Mouse (Mus musculus) gastrocnemius, postnatal 4 days (tissue): ENCODE data around the gene Dlg2. TPM values are rescaled to one million over a fixed set of nuclear protein-coding genes. Genes with fewer than 3 reads are reported as not detected.
A peak's percentile ranks its signal among the peaks of the same experiment; 100 is the strongest.

Experiments
- DNase-seq, 2 experiments: peaks; one replicate each; pipeline ENCODE4 v3.0.0; 2021 to 2022; ENCODE audit warnings: low spot score in 2 of 2, mixed read lengths in 2 of 2
- long read RNA-seq, 2 experiments: library from polyadenylated mRNA; stranded (forward); transcript quantifications; one replicate each; pipeline ENCODE4 v2.0.0; 2021
- total RNA-seq, 2 experiments: library from RNA; stranded (reverse); gene quantifications; 2 replicates each; pipeline ENCODE4 v1.2.3; 2021

Gene Dlg2
- total RNA-seq, result 1 to 10 TPM; 4.1 to 4.5 TPM
- long read RNA-seq, experiment 1, partial matches to known transcripts, result 0 of 2 reads
- long read RNA-seq, experiment 1, other reads (novel, unspliced or antisense), result 2 of 2 reads
- long read RNA-seq, experiment 2, partial matches to known transcripts, result 1 of 2 reads
- long read RNA-seq, experiment 2, other reads (novel, unspliced or antisense), result 1 of 2 reads

- DNase-seq, result no peak
Measured at GRCm38 (mm10) chr7:90476313-90477245, at the start of gene Dlg2. Gene Dlg2, plus strand, starts transcription at chr7:90476672.

- DNase-seq, result no peak
Measured at GRCm38 (mm10) chr7:90427006-90427405, 49.5 kb upstream of the Dlg2 start.

DNA sequence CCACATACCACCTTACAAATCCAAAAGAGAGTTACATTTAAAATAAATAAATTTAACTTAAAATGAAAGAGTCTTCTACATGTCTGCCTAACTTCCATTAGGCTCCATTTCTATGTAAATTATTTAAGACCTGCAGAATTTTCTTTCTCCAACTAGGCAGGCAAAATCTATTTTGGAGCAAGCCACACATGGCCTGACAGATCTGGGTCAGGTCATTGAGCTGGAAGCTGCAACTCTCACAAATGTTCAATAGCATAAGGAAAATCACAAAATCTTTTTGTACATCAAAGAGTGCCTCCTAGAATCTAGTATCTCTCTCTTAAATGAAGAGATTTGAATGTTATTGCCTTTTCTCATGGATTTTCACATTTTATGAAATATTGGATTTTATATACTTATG, 44.3 kb upstream of the Dlg2 start:
- no peak for DNase-seq

GRCm38 (mm10) chr7:90440044-90440443, 36.4 kb upstream of the Dlg2 start:
- no peak for DNase-seq

DNA sequence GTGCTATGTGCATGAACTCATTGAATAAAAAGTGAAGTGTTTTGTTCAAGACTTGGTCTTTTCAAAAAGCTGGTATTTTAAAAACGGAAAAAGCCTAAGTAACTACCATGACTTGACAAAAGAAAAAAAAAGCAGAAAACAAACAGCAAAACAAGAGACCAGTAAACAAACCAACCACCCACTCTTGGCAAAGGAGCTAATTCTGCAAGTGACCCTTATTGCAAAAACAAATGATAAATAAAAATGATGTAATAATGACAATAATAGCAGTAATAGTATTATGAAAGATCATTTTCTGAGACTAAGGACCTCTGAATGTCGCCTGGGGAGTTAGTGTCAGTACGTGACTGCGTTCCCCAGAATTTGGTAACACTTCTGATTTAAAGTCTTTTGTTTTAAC, 34.4 kb upstream of the Dlg2 start:
- no peak for DNase-seq

DNA sequence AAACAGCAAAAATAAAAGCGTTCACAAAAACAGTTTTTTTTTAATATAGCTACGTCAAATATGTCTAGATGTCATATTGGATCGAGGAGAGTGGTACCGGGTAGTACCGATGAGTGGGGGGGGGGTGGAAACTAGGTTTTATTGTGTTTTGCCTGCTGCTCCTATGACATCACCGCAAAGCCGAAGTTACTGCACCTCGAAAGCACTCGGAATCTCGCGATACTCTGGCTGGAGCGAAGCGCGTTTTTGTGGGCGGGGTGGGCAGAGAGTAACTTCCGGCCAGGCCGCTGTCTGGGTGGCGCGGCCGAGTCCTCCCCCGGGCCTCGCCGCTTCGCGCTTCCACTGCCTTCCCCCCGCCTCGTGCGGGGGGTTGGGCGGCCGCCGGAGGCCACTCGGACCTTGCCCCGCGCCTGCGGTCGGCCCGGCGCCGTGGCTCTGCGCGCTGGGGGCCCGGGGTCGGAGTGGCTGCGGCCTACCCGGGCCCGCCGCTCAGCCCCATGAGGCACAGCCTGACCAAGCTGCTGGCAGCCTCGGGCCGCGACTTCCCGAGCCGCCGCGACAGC, 33.9 kb upstream of the Dlg2 start, which contains the start of gene Crebzf:
Gene Crebzf (plus strand): TSS at position 212 of the 563 bp plus-strand sequence.
- peak; percentile 88 to 96 for DNase-seq

GRCm38 (mm10) chr7:90443101-90444091, 33.1 kb upstream of the Dlg2 start:
- peak; percentile 51 to 81 for DNase-seq

DNA sequence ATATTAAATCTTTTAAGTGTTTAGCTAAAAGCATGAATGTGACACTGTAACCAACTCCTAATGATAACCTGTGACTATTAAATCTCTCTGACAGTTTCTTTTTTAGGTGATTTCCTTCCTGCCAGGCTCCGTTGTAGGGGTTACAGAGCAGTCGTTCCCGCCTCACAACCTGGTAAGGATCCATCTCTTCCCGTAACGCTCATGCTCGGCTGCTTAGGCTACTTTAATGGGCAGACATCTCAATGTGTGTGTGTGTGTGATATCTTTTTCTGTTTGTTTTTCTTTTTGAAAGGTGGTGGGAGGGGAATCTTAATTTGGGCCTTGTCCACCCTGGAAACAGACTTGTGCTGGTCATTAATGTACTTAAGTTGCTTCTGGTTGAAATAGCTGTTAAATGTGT, 32.3 kb upstream of the Dlg2 start:
- no peak for DNase-seq

- no peak for DNase-seq
Measured at GRCm38 (mm10) chr7:90456149-90456844, 20.2 kb upstream of the Dlg2 start.

DNA sequence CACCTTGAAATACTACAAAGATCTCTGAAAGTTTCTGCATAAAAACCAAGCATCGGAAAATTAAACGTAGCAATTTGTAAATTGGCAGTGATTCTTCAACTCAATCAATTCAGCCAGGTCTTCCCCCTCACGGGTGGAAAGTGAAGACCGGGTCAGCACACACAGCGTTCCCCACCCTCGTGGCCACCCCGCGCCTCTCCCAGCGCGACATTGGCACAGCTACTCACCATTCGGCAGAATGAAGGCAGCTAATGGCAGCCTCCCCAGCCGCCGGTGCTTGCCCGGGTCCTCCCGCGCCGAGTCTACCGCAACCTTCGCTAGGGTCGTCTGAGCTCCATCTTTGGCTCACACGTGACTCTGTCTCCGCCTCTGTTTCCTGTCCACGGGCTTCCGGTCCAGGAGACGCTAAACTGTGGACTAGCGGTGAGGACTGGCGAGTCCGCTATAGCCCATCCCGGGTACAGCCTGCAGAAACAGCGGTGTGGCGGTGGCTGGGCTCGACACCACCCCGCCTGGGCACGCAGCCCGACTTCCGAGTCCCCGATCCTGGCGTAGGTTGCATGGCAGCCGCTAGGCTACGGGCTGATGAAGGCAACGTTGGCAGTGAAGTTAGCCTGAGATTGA, 19.5 kb upstream of the Dlg2 start, which contains the start of gene Tmem126a:
Gene Tmem126a (minus strand): TSS at position 385 of the 624 bp plus-strand sequence.
- DNase-seq, result peak; percentile 70 to 86

DNA sequence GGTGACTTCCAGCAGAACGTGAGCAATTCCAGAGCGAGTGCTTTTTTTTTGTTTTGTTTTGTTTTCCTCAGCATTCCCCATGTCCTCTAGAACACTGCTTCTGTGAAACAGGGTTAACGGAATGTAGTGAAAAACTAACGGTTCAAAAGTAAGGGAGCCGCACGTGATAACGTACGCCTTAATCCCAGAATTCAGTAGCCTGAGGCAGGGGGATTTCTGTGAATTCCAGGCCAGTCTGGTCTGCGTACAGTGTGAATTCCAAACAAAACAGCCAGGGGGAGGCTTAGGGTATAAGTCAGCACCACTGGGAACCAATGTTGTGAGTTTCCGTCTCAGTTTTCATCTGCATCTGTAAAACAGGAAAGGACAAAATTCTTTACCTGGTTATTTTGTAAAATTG, 19.0 kb upstream of the Dlg2 start:
- DNase-seq, result peak in 1 of 2 experiments; percentile 16

- no peak for DNase-seq
Measured at GRCm38 (mm10) chr7:90460330-90460729, 16.1 kb upstream of the Dlg2 start.

- DNase-seq, result peak in 1 of 2 experiments; percentile 24
Measured at GRCm38 (mm10) chr7:90460930-90461329, 15.5 kb upstream of the Dlg2 start.

- no peak for DNase-seq
Measured at GRCm38 (mm10) chr7:90461441-90461840, 15.0 kb upstream of the Dlg2 start.

DNA sequence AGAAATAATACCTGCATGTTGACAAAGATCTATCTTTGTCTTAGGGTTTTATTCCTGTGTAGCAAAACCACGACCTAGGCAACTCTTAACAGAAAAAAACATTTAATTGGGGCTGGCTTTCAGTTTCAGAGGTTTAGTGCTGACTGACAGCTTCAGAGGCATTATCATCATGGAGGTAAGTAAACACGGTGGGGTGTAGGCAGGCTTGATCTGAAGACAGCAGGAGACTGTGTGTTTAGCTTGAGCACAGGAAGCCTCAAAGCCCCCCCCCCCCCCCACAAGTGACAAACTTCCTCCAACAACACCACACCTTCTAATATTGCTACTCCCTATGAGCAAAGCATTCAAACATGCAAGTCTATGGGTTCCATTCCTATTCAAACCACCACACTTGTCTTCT, 3.0 kb upstream of the Dlg2 start:
- DNase-seq, result no peak

DNA sequence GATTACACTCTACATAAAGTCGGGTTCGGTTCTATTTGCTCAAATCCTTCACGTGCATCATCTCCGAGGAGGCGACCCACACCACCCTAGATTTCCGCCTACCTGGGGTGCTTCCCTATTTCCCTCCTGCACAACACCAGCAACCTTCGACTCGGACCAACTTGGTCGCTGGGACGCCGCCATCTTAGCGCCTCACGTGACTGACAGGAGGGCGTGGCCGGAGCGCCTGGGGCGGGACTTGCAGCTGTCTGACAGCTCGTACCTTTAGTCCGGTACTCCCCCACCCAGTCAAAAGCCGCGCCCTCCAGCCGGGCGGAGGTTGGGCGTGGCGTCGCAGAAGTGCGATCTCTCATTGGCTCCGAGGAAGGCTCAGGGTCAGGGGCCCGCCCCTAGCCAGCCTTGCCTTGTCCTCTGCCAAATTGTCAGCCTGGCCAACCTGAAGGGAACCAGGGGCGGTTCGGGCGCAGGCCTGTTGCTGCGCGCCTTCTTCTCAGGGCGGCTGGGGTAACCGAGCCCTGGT, 619 bp upstream of the Dlg2 start, which contains the start of gene Tmem126b:
Gene Tmem126b (minus strand): TSS at position 209 of the 520 bp plus-strand sequence.
- peak; percentile 93 to 98 for DNase-seq

DNA sequence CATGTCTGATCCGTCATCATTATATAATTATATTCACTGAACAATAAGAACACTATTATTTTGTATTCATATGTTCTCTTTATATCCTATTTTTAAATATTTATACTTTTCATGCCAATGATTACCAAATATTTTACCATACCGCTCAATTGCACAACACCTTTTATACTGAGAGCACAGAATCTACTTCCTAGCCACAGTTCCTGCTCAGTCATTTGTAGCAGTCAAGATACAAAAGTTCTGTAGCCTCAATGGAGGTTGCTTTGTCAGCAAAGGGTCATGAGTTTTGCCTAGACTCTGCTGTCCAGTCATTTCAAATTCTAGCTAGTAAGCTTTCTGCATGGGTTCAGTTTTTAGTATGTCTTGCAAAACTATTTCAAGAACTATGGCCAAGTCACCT, 6.1 kb downstream of the Dlg2 start:
- DNase-seq, result no peak

- no peak for DNase-seq
Measured at GRCm38 (mm10) chr7:90508124-90508523, 31.7 kb downstream of the Dlg2 start.

- no peak for DNase-seq
Measured at GRCm38 (mm10) chr7:90512293-90512692, 35.8 kb downstream of the Dlg2 start.
